Mouse (Mus musculus) forebrain, embryonic 11.5 days (tissue): ENCODE measurements around the gene Erbb2. TPM values are rescaled to one million over a fixed set of nuclear protein-coding genes. Genes with fewer than 3 reads are reported as not detected.
A peak's percentile ranks its signal among the peaks of the same experiment; 100 is the strongest.
"Not testable (repeated sequence)": the region's sequence is repeated elsewhere in the genome, so short reads cannot be mapped to it uniquely, and the experiment has no call there.

ENCODE experiments used
- ATAC-seq: fragments of 200-750 bp; cut with Nextera tagmentation; replicated peaks from 2 replicates; pipeline ENCODE4 v1.8.0; 2017; ENCODE audit warnings: moderate TSS enrichment; ENCODE audit not compliant: low FRiP score
- DNase-seq: peaks from one replicate; pipeline ENCODE4 v3.0.0-alpha.2; 2017; ENCODE audit warnings: low spot score
- H3K27ac ChIP-seq: fragments of 300-500 bp; sonication (generic); 2 replicates; pipeline ENCODE4 v1.5.1; 2014; ENCODE audit warnings: low read depth, low read length
- H3K27me3 ChIP-seq: fragments of 300-500 bp; sonication (generic); 2 replicates; pipeline ENCODE4 v1.6.1; 2014; ENCODE audit warnings: mild to moderate bottlenecking, low read length, mixed read lengths; ENCODE audit not compliant: control insufficient read depth, insufficient read depth
- H3K36me3 ChIP-seq: fragments of 300-500 bp; sonication (generic); 2 replicates; pipeline ENCODE4 v1.6.1; 2014; ENCODE audit warnings: mild to moderate bottlenecking, low read length, moderate library complexity, mixed read lengths; ENCODE audit not compliant: control insufficient read depth, insufficient read depth
- H3K4me1 ChIP-seq: fragments of 300-500 bp; sonication (generic); replicated peaks from 2 replicates; pipeline ENCODE4 v1.6.1; 2014; ENCODE audit warnings: low read length, mixed read lengths; ENCODE audit not compliant: control insufficient read depth, insufficient read depth
- H3K4me2 ChIP-seq: fragments of 300-500 bp; sonication (generic); 2 replicates; pipeline ENCODE4 v1.6.1; 2014; ENCODE audit warnings: low read depth, mild to moderate bottlenecking, low read length, moderate library complexity, mixed read lengths; ENCODE audit not compliant: severe bottlenecking
- H3K4me3 ChIP-seq: fragments of 300-500 bp; sonication (generic); 2 replicates; pipeline ENCODE4 v1.5.1; 2014; ENCODE audit warnings: low read depth, low read length
- H3K9ac ChIP-seq: fragments of 300-500 bp; sonication (generic); 2 replicates; pipeline ENCODE4 v1.6.1; 2014; ENCODE audit warnings: low read length
- H3K9me3 ChIP-seq: fragments of 300-500 bp; sonication (generic); 2 replicates; pipeline ENCODE4 v1.6.1; 2016; ENCODE audit warnings: low read length, mixed read lengths; ENCODE audit not compliant: control insufficient read depth
- WGBS: fragments of 180-500 bp; shearing (Covaris S2); extraction: QIAGEN DNeasy Blood & Tissue Kit; methylation state at CpG from one replicate; pipeline ENCODE4 v1.1.7; 2014; 5-methylcytosine and 5-hydroxymethylcytosine counted together
- polyA plus RNA-seq: library from polyadenylated mRNA; unstranded; fragments of >200 nt; fragmentation: Nextera tagmentation; extraction: Ambion mirVana; gene quantifications from 2 replicates; pipeline ENCODE4 v1.2.1, GENCODE M21; 2014

Gene Erbb2
- polyA plus RNA-seq, 1 experiment from 2014 or later = 19.7 TPM

DNA sequence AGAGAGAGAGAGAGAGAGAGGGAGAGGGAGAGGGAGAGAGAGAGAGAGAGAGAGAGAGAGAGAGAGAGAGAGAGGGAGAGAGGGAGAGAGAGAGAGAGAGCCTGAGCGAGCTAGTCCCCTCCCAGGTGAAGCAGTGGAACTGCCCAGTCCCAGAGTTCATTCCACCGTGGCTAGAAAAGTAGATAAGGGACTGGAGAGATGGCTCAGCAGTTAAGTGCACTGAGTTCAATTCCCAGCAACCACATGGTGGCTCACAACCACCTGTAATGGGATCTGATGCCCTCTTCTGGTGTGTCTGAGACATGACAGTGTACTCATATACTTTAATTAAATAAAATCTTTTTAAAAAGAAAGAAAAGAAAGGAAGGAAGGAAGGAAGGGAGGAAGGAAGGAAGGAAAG, 29.9 kb upstream of the Erbb2 start:
- not testable (repeated sequence) for H3K9ac ChIP-seq, H3K4me1 ChIP-seq, H3K9me3 ChIP-seq, DNase-seq, H3K4me3 ChIP-seq, H3K27ac ChIP-seq, ATAC-seq, H3K4me2 ChIP-seq, H3K36me3 ChIP-seq
- peaks cover 18% of the 10 kb centered on the region for H3K27me3 ChIP-seq
- WGBS = 47% methylated on average over 2 of the region's 2 CpGs

DNA sequence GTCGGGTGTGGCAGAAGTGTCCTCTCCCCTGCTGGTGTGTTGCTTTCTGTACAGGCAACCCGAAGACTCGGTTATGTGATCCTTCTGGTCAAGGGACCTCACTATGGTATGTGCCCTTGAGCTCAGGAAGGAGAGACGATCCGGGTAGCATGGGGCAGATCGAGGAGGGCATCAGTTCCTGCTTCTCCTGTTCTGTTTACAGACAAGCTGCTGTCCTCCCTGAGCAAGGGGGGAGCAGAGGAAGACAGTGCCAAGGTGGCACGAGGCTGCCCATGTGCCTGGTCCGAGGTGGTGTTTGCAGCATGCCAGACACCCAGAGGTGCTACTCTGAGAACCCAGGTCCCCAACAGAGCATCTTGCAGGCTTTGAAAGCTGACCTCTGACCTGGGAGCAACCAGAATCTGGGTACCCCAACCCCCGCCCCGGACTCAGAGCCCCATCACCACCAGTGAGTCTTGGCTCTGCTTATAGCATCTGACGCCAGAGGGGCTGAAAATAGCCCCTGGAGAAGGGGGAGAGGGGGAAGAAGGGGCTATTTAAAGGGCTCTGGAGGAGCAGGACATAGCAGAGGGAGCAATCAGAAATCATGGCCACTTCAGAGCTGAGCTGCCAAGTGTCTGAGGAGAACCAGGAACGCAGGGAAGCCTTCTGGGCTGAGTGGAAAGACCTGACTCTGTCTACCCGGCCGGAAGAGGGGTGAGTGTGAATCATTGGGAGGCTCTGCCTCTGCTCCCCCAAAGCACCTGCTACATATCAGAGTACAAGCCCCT, 28.8 kb upstream of the Erbb2 start, which contains the start of gene Tcap:
Gene Tcap (plus strand): TSS at position 551 of the 770 bp plus-strand sequence.
- H3K9ac ChIP-seq = no peak within 1 kb of the TSS
- H3K4me2 ChIP-seq = no peak within 1 kb of the TSS
- ATAC-seq (no peak), DNase-seq (no peak)
- H3K27ac ChIP-seq = no peak within 1 kb of the TSS
- H3K27me3 ChIP-seq = peaks cover 26% of the 10 kb centered on the region
- no peaks in the 10 kb centered on the region for H3K9me3 ChIP-seq
- 64% methylated on average over 14 of the region's 14 CpGs for WGBS
- H3K4me1 ChIP-seq = no peaks in the 10 kb centered on the region
- no peak within 1 kb of the TSS for H3K4me3 ChIP-seq
- H3K36me3 ChIP-seq = peaks cover 2% of the 10 kb centered on the region

DNA sequence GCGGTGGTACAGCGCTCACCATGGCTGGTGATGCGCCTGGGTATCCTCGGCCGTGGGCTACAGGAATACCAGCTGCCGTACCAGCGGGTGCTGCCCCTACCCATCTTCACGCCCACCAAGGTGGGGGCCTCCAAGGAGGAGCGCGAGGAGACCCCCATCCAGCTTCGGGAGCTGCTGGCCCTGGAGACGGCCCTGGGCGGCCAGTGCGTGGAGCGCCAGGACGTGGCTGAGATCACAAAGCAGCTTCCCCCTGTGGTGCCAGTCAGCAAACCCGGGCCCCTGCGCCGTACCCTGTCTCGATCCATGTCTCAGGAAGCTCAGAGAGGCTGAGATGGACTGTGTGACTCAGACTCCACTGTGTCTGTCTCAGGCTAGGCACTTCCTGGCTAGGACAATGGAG, 28.1 kb upstream of the Erbb2 start:
- WGBS = 67% methylated on average over 20 of the region's 20 CpGs
- Histone ChIP-seq H3K4me2 (no peak overlapping the region), H3K4me1 (0 out of 2 replicates have a peak, but pooled peaks cover 2% of the 10 kb centered on the region), H3K9me3 (no peaks in the 10 kb centered on the region), H3K27me3 (peaks cover 26% of the 10 kb centered on the region), H3K9ac (no peak overlapping the region), H3K27ac (no peak overlapping the region), H3K4me3 (no peak overlapping the region), H3K36me3 (no peaks in the 10 kb centered on the region; the same call in 1 of the 2 replicates)
- ATAC-seq (no peak), DNase-seq (no peak)

DNA sequence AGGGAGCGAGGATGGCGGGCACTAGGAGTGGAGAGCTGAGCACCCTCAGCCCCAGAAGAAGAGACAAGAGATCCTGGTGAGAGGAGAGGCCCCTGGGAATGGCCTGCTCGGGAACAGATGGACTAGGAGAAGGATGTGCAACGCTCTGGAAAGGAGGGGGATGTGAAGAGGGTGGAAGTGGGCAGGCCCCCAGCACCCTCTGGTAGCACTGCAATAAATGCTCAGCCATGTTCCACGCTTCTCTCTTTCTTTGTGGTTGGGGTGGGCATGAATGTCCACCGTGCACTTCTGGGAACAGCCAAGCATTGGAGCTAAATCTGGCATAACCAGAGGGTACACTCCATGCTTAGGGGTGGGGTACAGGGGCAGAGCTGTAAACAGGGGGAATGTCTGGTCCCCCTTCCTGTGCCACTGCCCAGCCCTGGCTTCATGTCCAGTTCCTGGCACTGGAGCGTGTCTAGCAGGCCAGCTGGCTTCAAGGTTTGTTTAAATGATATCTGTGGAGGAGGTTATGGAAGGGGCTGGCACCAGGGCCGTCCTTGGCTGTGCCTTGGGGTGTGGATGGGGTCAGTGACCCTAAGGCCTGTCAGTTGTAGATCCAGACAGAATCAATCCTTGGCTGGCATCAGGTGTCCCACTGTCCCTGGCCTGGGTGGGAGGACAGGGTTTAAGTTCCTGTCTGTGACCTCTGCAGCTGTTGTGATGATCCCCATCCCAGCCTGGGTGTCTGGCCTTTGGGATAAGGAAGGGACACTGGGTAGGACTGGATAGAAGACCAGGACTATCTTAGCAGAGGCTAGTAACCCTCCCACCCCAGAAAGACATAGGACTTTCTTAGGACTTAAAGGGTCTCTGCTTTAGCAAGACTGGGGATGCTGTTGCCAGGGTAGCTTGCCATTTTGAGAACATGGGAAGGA, 27.3 kb upstream of the Erbb2 start:
- WGBS = 66% methylated on average over 7 of the region's 8 CpGs
- Histone ChIP-seq H3K4me1 (0 out of 2 replicates have a peak, but pooled peaks cover 2% of the 10 kb centered on the region), H3K4me2 (no peak overlapping the region), H3K27me3 (peaks cover 26% of the 10 kb centered on the region), H3K9ac (no peak overlapping the region), H3K4me3 (no peak overlapping the region), H3K9me3 (no peaks in the 10 kb centered on the region), H3K27ac (no peak overlapping the region), H3K36me3 (no peaks in the 10 kb centered on the region; the same call in 1 of the 2 replicates)
- DNase-seq (no peak), ATAC-seq (no peak)

GRCm38 (mm10) chr11:98385638-98386585, 26.4 kb upstream of the Erbb2 start, which contains the start of gene Pnmt:
Gene Pnmt, plus strand, starts transcription at chr11:98386450.
- Histone ChIP-seq H3K27me3 (peaks cover 26% of the 10 kb centered on the region), H3K36me3 (no peaks in the 10 kb centered on the region), H3K9ac (no peak within 1 kb of the TSS), H3K27ac (no peak within 1 kb of the TSS), H3K4me3 (no peak within 1 kb of the TSS), H3K9me3 (no peaks in the 10 kb centered on the region), H3K4me2 (0 out of 2 replicates have a peak within 1 kb of the TSS, but pooled peaks have one; percentile 5), H3K4me1 (0 out of 2 replicates have a peak, but pooled peaks cover 2% of the 10 kb centered on the region)
- ATAC-seq (no peak), DNase-seq (no peak)
- WGBS = 60% methylated on average over 25 of the region's 25 CpGs

DNA sequence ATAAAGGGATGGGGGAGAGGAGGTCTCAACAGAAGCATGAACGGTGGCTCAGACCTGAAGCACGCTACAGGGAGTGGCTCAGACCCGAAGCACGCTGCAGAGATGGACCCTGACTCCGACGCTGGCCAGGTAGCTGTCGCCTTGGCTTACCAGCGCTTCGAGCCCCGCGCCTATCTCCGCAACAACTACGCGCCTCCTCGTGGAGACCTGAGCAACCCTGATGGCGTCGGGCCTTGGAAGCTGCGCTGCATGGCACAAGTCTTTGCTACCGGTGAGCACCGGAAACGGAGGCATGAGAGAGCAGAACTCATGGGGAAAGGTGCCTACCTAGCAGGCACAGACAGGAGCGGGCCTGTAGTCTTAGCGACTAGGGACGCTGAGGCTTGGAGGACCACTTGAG, 25.7 kb upstream of the Erbb2 start:
- peaks cover 26% of the 10 kb centered on the region for H3K27me3 ChIP-seq
- no peaks in the 10 kb centered on the region for H3K36me3 ChIP-seq
- H3K9ac ChIP-seq = no peak overlapping the region
- H3K4me2 ChIP-seq = 0 out of 2 replicates have a peak overlapping the region, but pooled peaks have one; percentile 5
- 0 out of 2 replicates have a peak, but pooled peaks cover 2% of the 10 kb centered on the region for H3K4me1 ChIP-seq
- no peak for ATAC-seq
- no peaks in the 10 kb centered on the region for H3K9me3 ChIP-seq
- DNase-seq = no peak
- WGBS = 20% methylated on average over 24 of the region's 24 CpGs
- H3K27ac ChIP-seq = no peak overlapping the region
- H3K4me3 ChIP-seq = no peak overlapping the region

DNA sequence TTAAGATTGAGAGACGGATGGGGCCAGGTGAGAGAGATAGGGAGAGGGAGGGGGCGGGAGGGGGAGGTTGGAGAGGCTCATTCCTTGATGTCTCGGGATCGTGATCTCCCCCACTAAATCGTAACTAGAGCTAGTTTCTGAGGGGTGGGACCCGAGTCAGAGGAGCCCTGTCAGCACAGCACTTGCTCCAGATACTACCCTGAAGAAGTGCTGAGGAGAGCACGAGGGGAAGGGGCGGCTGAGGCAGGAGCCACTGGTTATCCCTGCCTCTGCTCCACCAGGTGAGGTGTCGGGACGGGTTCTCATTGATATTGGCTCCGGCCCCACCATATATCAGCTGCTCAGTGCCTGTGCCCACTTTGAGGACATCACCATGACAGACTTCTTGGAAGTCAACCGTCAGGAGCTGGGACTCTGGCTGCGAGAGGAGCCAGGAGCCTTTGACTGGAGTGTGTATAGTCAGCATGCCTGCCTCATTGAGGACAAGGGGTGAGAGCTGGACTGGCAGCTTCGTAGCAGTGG, 25.2 kb upstream of the Erbb2 start:
- no peaks in the 10 kb centered on the region for H3K36me3 ChIP-seq
- H3K4me3 ChIP-seq = no peak overlapping the region
- DNase-seq (no peak), ATAC-seq (no peak)
- 0 out of 2 replicates have a peak, but pooled peaks cover 2% of the 10 kb centered on the region for H3K4me1 ChIP-seq
- WGBS = 62% methylated on average over 14 of the region's 14 CpGs
- H3K9ac ChIP-seq = no peak overlapping the region
- H3K9me3 ChIP-seq = no peaks in the 10 kb centered on the region
- H3K27ac ChIP-seq = no peak overlapping the region
- H3K27me3 ChIP-seq = peaks cover 26% of the 10 kb centered on the region
- H3K4me2 ChIP-seq = no peak overlapping the region
